Mouse (Mus musculus): ENCODE measurements at regions not wholly inside any gene's neighbourhood (a gene's known extent, or its start where the extent isn't known, plus 50 kb on each side); places are given as distances from the start of the nearest gene placed in this dataset.

- H3K4me1 ChIP-seq (ENCODE audit: control insufficient read depth, insufficient read depth, low read length): no peaks in the 10 kb centered on the region
- no peak overlapping the region for H3K4me3 ChIP-seq (ENCODE audit: insufficient read depth, low read length)
- H3K27ac ChIP-seq (ENCODE audit: insufficient read depth, low read depth, low read length): no peak overlapping the region
- no peak for TF ChIP-seq CTCF (IDR thresholded peaks at IDR 0.05; ENCODE audit: low read depth, low read length)
- no peak for TF ChIP-seq POLR2A (IDR thresholded peaks at IDR 0.05; ENCODE audit: borderline replicate concordance, low read depth, low read length)
Observed at GRCm38 (mm10) chr2:46230791-46231450, 1113.7 kb upstream of the Zeb2 start.

- Histone ChIP-seq H3K27ac (ENCODE audit: insufficient read depth, low read depth, low read length) (no peak overlapping the region), H3K4me1 (ENCODE audit: control insufficient read depth, insufficient read depth, low read length) (no peaks in the 10 kb centered on the region), H3K4me3 (ENCODE audit: insufficient read depth, low read length) (no peak overlapping the region)
- no peak for TF ChIP-seq CTCF (IDR thresholded peaks at IDR 0.05; ENCODE audit: low read depth, low read length)
- no peak for TF ChIP-seq POLR2A (IDR thresholded peaks at IDR 0.05; ENCODE audit: borderline replicate concordance, low read depth, low read length)
Observed at GRCm38 (mm10) chr2:46218336-46218957, 1101.3 kb upstream of the Zeb2 start.

- Histone ChIP-seq H3K27ac (ENCODE audit: insufficient read depth, low read depth, low read length) (peak overlapping the region; percentile 39), H3K4me3 (ENCODE audit: insufficient read depth, low read length) (no peak overlapping the region), H3K4me1 (ENCODE audit: control insufficient read depth, insufficient read depth, low read length) (peaks cover 10% of the 10 kb centered on the region)
- TF ChIP-seq POLR2A (IDR thresholded peaks at IDR 0.05; ENCODE audit: borderline replicate concordance, low read depth, low read length): no peak
Observed at GRCm38 (mm10) chr2:46199341-46199740, 1082.1 kb upstream of the Zeb2 start.

GRCm38 (mm10) chr2:46187265-46187888 is 1070.2 kb upstream of the Zeb2 start:
- peaks cover 6% of the 10 kb centered on the region for H3K4me1 ChIP-seq (ENCODE audit: control insufficient read depth, insufficient read depth, low read length)
- no peak overlapping the region for H3K4me3 ChIP-seq (ENCODE audit: insufficient read depth, low read length)
- no peak overlapping the region for H3K27ac ChIP-seq (ENCODE audit: insufficient read depth, low read depth, low read length)
- TF ChIP-seq POLR2A (IDR thresholded peaks at IDR 0.05; ENCODE audit: borderline replicate concordance, low read depth, low read length) (no peak), CTCF (IDR thresholded peaks at IDR 0.05; ENCODE audit: low read depth, low read length) (no peak)

GRCm38 (mm10) chr2:46183241-46183640 is 1066.0 kb upstream of the Zeb2 start:
- TF ChIP-seq CTCF (IDR thresholded peaks at IDR 0.05; ENCODE audit: low read depth, low read length) (no peak), POLR2A (IDR thresholded peaks at IDR 0.05; ENCODE audit: borderline replicate concordance, low read depth, low read length) (no peak)
- Histone ChIP-seq H3K4me3 (ENCODE audit: insufficient read depth, low read length) (no peak overlapping the region), H3K4me1 (ENCODE audit: control insufficient read depth, insufficient read depth, low read length) (peaks cover 6% of the 10 kb centered on the region), H3K27ac (ENCODE audit: insufficient read depth, low read depth, low read length) (no peak overlapping the region)

- H3K27ac ChIP-seq (ENCODE audit: insufficient read depth, low read depth, low read length): no peak overlapping the region
- H3K4me1 ChIP-seq (ENCODE audit: control insufficient read depth, insufficient read depth, low read length): no peaks in the 10 kb centered on the region
- no peak overlapping the region for H3K4me3 ChIP-seq (ENCODE audit: insufficient read depth, low read length)
- TF ChIP-seq CTCF (IDR thresholded peaks at IDR 0.05; ENCODE audit: low read depth, low read length) (no peak), POLR2A (IDR thresholded peaks at IDR 0.05; ENCODE audit: borderline replicate concordance, low read depth, low read length) (no peak)
Observed at GRCm38 (mm10) chr2:46179741-46180140, 1062.5 kb upstream of the Zeb2 start.

- peaks cover 3% of the 10 kb centered on the region for H3K4me1 ChIP-seq (ENCODE audit: control insufficient read depth, insufficient read depth, low read length)
- H3K27ac ChIP-seq (ENCODE audit: insufficient read depth, low read depth, low read length): no peak overlapping the region
- TF ChIP-seq CTCF (IDR thresholded peaks at IDR 0.05; ENCODE audit: low read depth, low read length) (no peak), POLR2A (IDR thresholded peaks at IDR 0.05; ENCODE audit: borderline replicate concordance, low read depth, low read length) (no peak)
- H3K4me3 ChIP-seq (ENCODE audit: insufficient read depth, low read length): no peak overlapping the region
Observed at GRCm38 (mm10) chr2:46168488-46168887, 1051.3 kb upstream of the Zeb2 start.

- no peak overlapping the region for H3K4me3 ChIP-seq (ENCODE audit: insufficient read depth, low read length)
- peak overlapping the region; percentile 19; the same call in 1 of the 2 replicates for H3K27ac ChIP-seq (ENCODE audit: insufficient read depth, low read depth, low read length)
- TF ChIP-seq CTCF (IDR thresholded peaks at IDR 0.05; ENCODE audit: low read depth, low read length): no peak
- TF ChIP-seq POLR2A (IDR thresholded peaks at IDR 0.05; ENCODE audit: borderline replicate concordance, low read depth, low read length): no peak
- H3K4me1 ChIP-seq (ENCODE audit: control insufficient read depth, insufficient read depth, low read length): peaks cover 11% of the 10 kb centered on the region
Observed at GRCm38 (mm10) chr2:46149848-46150247, 1032.7 kb upstream of the Zeb2 start.

GRCm38 (mm10) chr2:46119871-46120270 is 1002.7 kb upstream of the Zeb2 start:
- TF ChIP-seq POLR2A (IDR thresholded peaks at IDR 0.05; ENCODE audit: borderline replicate concordance, low read depth, low read length): no peak
- TF ChIP-seq CTCF (IDR thresholded peaks at IDR 0.05; ENCODE audit: low read depth, low read length): no peak

GRCm38 (mm10) chr2:46106991-46107390 is 989.8 kb upstream of the Zeb2 start:
- Histone ChIP-seq H3K27ac (ENCODE audit: insufficient read depth, low read depth, low read length) (no peak overlapping the region), H3K4me3 (ENCODE audit: insufficient read depth, low read length) (no peak overlapping the region), H3K4me1 (ENCODE audit: control insufficient read depth, insufficient read depth, low read length) (no peaks in the 10 kb centered on the region)
- TF ChIP-seq POLR2A (IDR thresholded peaks at IDR 0.05; ENCODE audit: borderline replicate concordance, low read depth, low read length) (no peak), CTCF (IDR thresholded peaks at IDR 0.05; ENCODE audit: low read depth, low read length) (no peak)

More at GRCm38 (mm10) chr2:46119871-46120270, 1002.7 kb upstream of the Zeb2 start:
- no peak overlapping the region for H3K27ac ChIP-seq (ENCODE audit: insufficient read depth, low read depth, low read length)
- H3K4me3 ChIP-seq (ENCODE audit: insufficient read depth, low read length): no peak overlapping the region
- H3K4me1 ChIP-seq (ENCODE audit: control insufficient read depth, insufficient read depth, low read length): no peaks in the 10 kb centered on the region

Data from bone marrow macrophage, adult 2 months (primary cell).